Comparison of ENCODE assay signal across 15 mouse cellular contexts in the genomic region with DNA sequence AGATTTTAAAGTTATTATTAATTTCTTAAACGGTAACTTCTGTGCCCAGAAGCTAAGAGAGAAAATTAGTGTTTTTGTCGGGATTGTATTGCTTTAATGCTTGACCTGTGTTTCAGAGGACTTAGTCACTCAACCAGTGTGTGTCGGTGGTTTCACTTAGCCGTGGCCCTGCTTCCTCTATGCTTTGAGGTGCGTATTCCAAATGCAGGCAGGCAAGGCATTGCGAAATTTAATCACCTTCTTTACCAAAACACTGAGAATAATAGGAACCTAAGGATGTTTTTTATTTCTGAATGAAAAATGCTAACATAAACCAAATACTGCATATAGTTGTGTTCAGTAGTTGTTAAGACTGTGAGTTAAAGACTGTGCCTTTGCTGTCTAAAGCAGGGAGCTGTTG. TPM values are rescaled to one million over a fixed set of nuclear protein-coding genes. Genes with fewer than 3 reads are reported as not detected.
A peak's percentile ranks its signal among the peaks of the same experiment; 100 is the strongest.
DNase-seq lines count a peak whose midpoint lies in the region; ATAC-seq and TF ChIP-seq lines count a peak whose summit lies in the region.
"Had no signal": no experiment of that assay in that cellular context is flagged by ENCODE, and none has a peak within 500 bp of the region (broad histone marks: within the 10 kb centered on the region; RNA-seq: fewer than 3 reads in every experiment).

No protein-coding gene starts in this region.

- 0 out of 2 replicates have a peak, but pooled peaks cover 3% of the 10 kb centered on the region for H3K4me1 ChIP-seq in liver, postnatal 0 days (ENCODE audit: insufficient read depth)
- peaks cover 20% of the 10 kb centered on the region for H3K4me1 ChIP-seq in liver, embryonic 12.5 days

- H3K9me3 ChIP-seq in liver, postnatal 0 days (ENCODE audit: low read length), result no peaks in the 10 kb centered on the region
- no peaks in the 10 kb centered on the region for H3K9me3 ChIP-seq in liver, embryonic 12.5 days (replicated peaks)
- H3K9me3 ChIP-seq: forebrain, embryonic 10.5 days; hindbrain, embryonic 15.5 days; limb, embryonic 12.5 days; liver, embryonic 13.5 days; lung, embryonic 15.5 days had no signal

- no peak overlapping the region for H3K9ac ChIP-seq in liver, postnatal 0 days (replicated peaks)
- H3K9ac ChIP-seq in liver, embryonic 12.5 days, result no peak overlapping the region
- H3K9ac ChIP-seq: hindbrain, embryonic 15.5 days; limb, embryonic 12.5 days; liver, embryonic 13.5 days; lung, embryonic 15.5 days had no signal

- no peaks in the 10 kb centered on the region for H3K36me3 ChIP-seq in liver, postnatal 0 days (replicated peaks; ENCODE audit: insufficient read depth, low read length)
- no peaks in the 10 kb centered on the region for H3K36me3 ChIP-seq in liver, embryonic 12.5 days
- H3K36me3 ChIP-seq: G1E; hindbrain, embryonic 15.5 days; limb, embryonic 12.5 days; liver, embryonic 13.5 days; lung, embryonic 15.5 days had no signal

- no peak for ATAC-seq in liver, postnatal 0 days
- ATAC-seq in liver, embryonic 12.5 days, result no peak
- peak; percentile 18 for ATAC-seq in megakaryocyte progenitor cell, adult 5-6 weeks (replicated peaks; ENCODE audit: poor library complexity)
- ATAC-seq: intestine, embryonic 16.5 days had no signal

- H3K4me3 ChIP-seq in liver, postnatal 0 days (ENCODE audit: low read depth, low read length), result no peak overlapping the region
- no peak overlapping the region for H3K4me3 ChIP-seq in liver, embryonic 12.5 days
- H3K4me3 ChIP-seq: limb, embryonic 12.5 days had no signal

- H3K4me2 ChIP-seq in liver, postnatal 0 days (ENCODE audit: low read depth, low read length), result 0 out of 2 replicates have a peak overlapping the region, but pooled peaks have one; percentile 8
- no peak overlapping the region for H3K4me2 ChIP-seq in liver, embryonic 12.5 days

- TF ChIP-seq CTCF in liver, postnatal 0 days (IDR thresholded peaks at IDR 0.05; ENCODE audit: low read depth), result no peak

- no peak for DNase-seq in liver, postnatal 0 days
- peak; percentile 27 for DNase-seq in thymus, postnatal 4 days
- DNase-seq in thymus, postnatal 25 days, result no peak
- no peak for DNase-seq in adrenal gland, postnatal 10 days
- no peak for DNase-seq in heart, adult 9 months (ENCODE audit: low spot score in 2 of 2)
- DNase-seq in embryo, embryonic 9.5 days (ENCODE audit: extremely low spot score), result no peak

- 33% methylated on average over 6 of the region's 6 CpGs for WGBS in liver, postnatal 0 days (ENCODE audit: insufficient replicate concordance)
- WGBS in liver, embryonic 12.5 days (ENCODE audit: insufficient replicate concordance), result 42% methylated on average over 6 of the region's 6 CpGs

- no peaks in the 10 kb centered on the region for H3K27me3 ChIP-seq in liver, postnatal 0 days (ENCODE audit: insufficient read depth, low read length)
- H3K27me3 ChIP-seq in liver, embryonic 12.5 days (replicated peaks), result peaks cover 8% of the 10 kb centered on the region; the same call in 1 of the 2 replicates
- H3K27me3 ChIP-seq: hindbrain, embryonic 15.5 days; limb, embryonic 12.5 days; liver, embryonic 13.5 days; lung, embryonic 15.5 days had no signal

- TF ChIP-seq EP300 in liver, postnatal 0 days (IDR thresholded peaks at IDR 0.05; ENCODE audit: low read depth), result no peak

- no peak overlapping the region for H3K27ac ChIP-seq in liver, postnatal 0 days (ENCODE audit: low read depth)
- H3K27ac ChIP-seq in liver, embryonic 12.5 days, result no peak overlapping the region
- H3K27ac ChIP-seq: hindbrain, embryonic 15.5 days; limb, embryonic 12.5 days; liver, embryonic 13.5 days; lung, embryonic 15.5 days had no signal

RNA-seq across cellular contexts. Expression of a gene that starts 3.4 kb away (rescaled TPM):
- 26.0 and 27.8 TPM in 2 replicates for polyA plus RNA-seq in liver, postnatal 0 days (2015; fragmentation: Nextera tagmentation; extraction: Ambion mirVana)
- 9.8 and 11.3 TPM in 2 replicates for polyA plus RNA-seq in liver, embryonic 12.5 days (2016; fragmentation: Nextera tagmentation; extraction: Ambion mirVana)
- 137 and 196 TPM in 2 replicates for total RNA-seq in megakaryocyte progenitor cell, adult 5-6 weeks (2015)
- total RNA-seq in megakaryocyte progenitor cell, adult 5-6 weeks (2017), result 73.7 and 95.2 TPM in 2 replicates
- 100 to 1,000 TPM; 254 to 383 TPM for total RNA-seq in adrenal gland, postnatal 10 days (2021)
